Mouse (Mus musculus): ENCODE results near the gene Ifitm1.

The Ifitm1 gene

GRCm38 (mm10) chr7:140975465-140975864, 8.4 kb downstream of the Ifitm1 start:
- no peak for DNase-seq (ENCODE audit: low read depth)

GRCm38 (mm10) chr7:140976720-140977119, 9.7 kb downstream of the Ifitm1 start:
- DNase-seq (ENCODE audit: low read depth) = peak; percentile 49

DNA sequence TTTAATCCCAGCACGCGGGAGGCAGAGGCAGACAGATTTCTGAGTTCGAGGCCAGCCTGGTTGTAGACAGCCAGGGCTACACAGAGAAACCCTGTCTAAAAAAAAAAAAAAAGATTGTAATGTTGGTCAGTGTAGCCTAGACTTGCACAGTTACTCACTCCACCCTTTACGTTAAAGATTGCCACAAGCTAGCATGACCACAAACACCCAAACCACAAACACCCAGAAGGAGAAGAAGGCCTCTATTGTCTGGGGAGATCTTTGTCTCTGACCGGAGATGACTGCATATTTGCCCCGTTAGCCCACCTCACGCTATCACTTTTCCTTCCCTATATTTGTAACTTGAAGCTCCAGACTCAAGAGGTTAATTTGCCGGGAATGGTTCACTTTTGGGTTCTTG, 14.7 kb downstream of the Ifitm1 start:
- DNase-seq (ENCODE audit: low read depth) = peak; percentile 70

DNA sequence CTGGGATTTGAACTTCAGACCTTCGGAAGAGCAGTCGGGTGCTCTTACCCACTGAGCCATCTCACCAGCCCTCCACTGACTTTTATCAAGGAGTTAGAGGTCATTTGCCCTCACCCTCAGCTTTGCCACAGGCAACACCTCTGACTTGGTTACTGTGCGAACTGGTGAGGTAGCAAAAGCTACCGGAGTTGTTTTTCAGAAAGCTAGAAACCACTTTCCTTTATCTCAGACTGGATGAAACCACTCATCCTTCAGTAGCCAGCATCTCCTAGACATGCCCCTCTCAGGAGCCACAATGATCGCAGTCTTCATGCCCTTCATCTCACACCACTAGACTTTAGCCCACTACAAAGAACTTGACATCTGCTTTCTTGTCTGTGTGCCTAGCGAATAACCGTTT, 15.9 kb downstream of the Ifitm1 start:
- DNase-seq (ENCODE audit: low read depth) = peak; percentile 39

- peak; percentile 61 for DNase-seq (ENCODE audit: low read depth)
These were observed 20.4 kb downstream of the Ifitm1 start for GRCm38 (mm10) chr7:140987182-140988138.

DNA sequence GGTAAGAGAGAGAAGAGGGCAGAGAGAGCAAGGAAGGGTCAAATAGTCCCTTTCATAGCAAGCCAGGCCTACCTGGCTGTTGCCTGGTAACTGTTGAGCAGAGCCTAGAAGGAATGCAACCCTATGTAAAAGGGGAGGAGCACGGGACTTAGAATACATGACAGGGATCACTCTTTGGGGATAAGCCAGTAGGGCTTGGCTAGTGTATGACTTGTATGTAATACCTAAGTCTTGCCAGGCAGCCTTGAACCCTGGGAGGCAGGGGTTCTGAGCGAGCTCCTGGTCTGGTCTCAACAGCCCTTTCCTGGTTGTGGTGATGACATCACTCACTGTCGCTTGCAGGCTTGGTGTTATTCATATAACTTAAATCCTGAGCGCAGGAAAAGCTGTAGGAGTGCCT, 22.0 kb downstream of the Ifitm1 start:
- peak; percentile 43 for DNase-seq (ENCODE audit: low read depth)

DNA sequence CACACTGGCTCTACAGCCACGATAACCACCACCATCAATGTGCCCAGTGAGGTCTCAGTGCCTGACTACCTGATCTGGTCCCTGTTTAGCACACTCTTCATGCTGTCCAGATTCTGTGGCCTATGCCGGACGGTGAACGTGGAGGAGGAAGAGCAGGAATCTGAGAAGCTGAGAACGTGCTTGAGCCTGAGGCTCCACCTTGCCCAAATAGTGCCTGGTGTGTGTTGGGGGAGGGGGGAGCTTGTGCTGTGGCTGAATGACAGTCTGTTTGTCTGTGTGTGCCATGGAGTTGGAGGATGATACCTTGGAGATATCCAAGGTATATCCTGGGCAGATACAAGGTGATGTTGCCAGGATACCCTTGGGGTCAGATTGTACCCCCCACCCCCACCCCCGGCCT, 23.2 kb downstream of the Ifitm1 start:
- DNase-seq (ENCODE audit: low read depth) = peak; percentile 54

DNA sequence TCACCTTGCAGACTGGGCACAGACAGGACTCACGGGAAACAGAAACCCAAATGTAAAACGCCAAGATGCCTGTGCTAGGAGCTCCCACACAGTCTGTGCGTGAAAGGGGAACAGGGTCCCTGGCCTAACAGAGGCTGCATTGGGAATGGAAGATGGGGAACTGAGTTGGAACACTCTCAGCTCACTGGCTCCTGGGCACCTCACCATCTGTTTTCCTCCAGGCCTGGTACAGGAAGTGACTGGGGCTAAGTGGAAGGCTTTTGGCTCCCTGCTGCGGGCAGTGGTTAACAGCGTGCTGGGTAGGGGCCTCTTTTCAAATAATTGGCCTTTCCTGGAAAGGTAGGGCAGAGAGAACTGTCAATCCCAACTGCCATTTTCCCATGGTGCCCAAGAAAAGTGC, 23.6 kb downstream of the Ifitm1 start:
- peak; percentile 66 for DNase-seq (ENCODE audit: low read depth)

DNA sequence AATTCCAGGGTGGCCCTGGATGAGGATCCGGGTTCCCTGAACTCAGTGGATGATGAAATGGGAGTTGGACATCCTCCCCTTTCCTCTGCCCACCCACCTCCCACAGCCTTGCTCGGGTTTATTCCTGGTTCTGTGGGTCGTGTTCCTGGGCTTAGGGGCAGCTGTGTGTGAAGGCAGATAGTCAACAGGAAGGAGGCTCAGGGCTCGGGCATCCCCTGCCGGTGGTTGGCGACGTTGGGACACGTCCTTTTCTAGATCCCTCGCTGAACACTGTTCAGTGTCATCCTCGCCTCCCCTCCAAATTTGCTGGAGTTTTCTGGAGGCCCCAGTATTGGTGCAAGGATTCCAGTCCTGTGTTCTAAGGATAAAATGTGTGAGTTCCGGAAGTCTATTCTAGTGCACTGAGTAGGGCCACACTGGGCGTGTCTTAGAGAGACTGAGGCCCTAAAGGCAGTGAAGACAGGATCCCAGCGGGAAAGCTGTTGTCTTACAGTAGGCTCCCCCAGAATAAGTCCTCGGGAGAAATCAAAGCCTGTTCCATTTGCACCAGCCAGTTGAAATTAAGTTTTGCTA, 24.2 kb downstream of the Ifitm1 start:
- DNase-seq (ENCODE audit: low read depth) = peak; percentile 73

DNA sequence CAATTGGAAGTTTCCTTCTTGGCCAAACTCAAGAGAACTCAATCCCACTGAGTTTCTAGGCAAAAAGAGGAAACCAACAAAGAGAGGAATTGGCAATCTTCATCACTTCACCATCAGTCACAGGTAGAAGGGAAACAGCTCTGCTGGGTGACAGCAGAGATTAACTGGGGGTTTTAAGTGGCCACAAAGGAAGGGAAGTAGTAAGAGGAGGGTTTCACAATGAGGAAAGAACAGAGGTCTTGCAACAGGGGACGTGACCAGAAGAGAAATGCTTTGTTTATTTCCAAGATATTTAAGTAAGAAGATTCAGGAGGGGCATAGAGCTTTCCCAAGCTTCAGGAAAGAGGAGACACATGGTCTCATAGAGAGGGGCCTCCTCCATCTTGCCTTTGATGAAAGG, 30.8 kb downstream of the Ifitm1 start:
- DNase-seq (ENCODE audit: low read depth) = peak; percentile 50

GRCm38 (mm10) chr7:140998853-140999700, 32.1 kb downstream of the Ifitm1 start:
- DNase-seq (ENCODE audit: low read depth) = peak; percentile 85

- no peak for DNase-seq (ENCODE audit: low read depth)
These were observed 34.1 kb downstream of the Ifitm1 start for GRCm38 (mm10) chr7:141000881-141001708.

GRCm38 (mm10) chr7:141003248-141004010, 36.4 kb downstream of the Ifitm1 start:
- no peak for DNase-seq (ENCODE audit: low read depth)

GRCm38 (mm10) chr7:141006446-141006845, 39.4 kb downstream of the Ifitm1 start:
- DNase-seq (ENCODE audit: low read depth) = peak; percentile 67

GRCm38 (mm10) chr7:141006914-141007313, 39.9 kb downstream of the Ifitm1 start:
- DNase-seq (ENCODE audit: low read depth) = no peak

- peak; percentile 61 for DNase-seq (ENCODE audit: low read depth)
These were observed 41.3 kb downstream of the Ifitm1 start for GRCm38 (mm10) chr7:141008312-141008761.

GRCm38 (mm10) chr7:141008938-141009660, 42.1 kb downstream of the Ifitm1 start:
- DNase-seq (ENCODE audit: low read depth) = peak; percentile 87

DNA sequence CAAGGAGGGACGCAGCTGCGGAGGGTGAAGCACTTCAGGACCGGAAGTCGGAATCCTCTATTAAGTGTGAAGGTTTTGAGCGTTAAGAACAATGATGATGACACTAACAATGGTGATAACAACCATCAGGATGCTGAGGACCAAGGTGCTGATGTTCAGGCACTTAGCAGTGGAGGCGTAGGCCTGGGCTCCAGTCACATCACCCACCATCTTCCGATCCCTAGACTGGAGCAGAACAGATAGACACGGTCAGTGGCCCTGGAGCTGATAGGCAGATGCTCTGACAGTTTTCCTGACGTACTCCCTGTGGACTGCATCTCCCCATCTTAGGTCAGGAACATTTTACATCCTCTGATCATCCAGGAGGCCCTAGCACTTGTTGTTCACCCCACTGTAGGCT, 42.6 kb downstream of the Ifitm1 start:
- no peak for DNase-seq (ENCODE audit: low read depth)

DNA sequence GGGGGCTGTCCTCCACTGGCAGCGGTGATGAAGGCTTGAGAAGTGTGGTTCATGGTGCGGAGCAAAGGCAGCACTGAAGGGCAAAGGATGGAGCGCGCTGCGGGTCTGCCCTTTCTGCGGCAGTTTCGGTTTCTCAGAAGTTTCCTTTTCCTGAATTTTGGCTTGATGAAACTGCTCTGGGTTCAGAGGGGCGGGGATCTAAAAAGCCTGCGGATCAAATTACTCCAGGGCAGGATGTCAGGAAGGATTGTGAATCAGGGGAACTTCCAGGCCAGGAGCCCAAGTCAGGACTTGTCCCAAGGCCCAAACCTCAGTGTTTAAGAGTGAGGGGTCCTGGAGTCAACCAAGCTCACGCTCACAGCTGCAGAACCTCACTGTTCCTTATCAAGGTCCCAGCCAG, 43.6 kb downstream of the Ifitm1 start, which contains the start of gene Ifitm3:
TSS of gene Ifitm3 (minus strand) at position 178 of the 400 bp plus-strand sequence.
- DNase-seq (ENCODE audit: low read depth) = peak; percentile 52

- DNase-seq (ENCODE audit: low read depth) = no peak
These were observed 44.3 kb downstream of the Ifitm1 start for GRCm38 (mm10) chr7:141011238-141011770.
